Mouse (Mus musculus): Measurements from ENCODE around the gene Agbl4.

GRCm38 (mm10) chr4:110396221-110396620 is 1.2 kb upstream of the Agbl4 start:
- TF ChIP-seq GATA1 (IDR thresholded peaks at IDR 0.05; ENCODE audit: low read length) (no peak), TAL1 (IDR thresholded peaks at IDR 0.05; ENCODE audit: low read length) (no peak)

Measured in erythroblast, embryonic 14.5 days (primary cell).